Mouse (Mus musculus) kidney, adult 2 months (tissue): Measurements from ENCODE around the gene Pak1. TPM values are rescaled to one million over a fixed set of nuclear protein-coding genes. Genes with fewer than 3 reads are reported as not detected.

ENCODE experiments used
- DNase-seq: peaks from one replicate; pipeline ENCODE4 v3.0.0; 2021
- H3K27ac ChIP-seq: fragments of 200-500 bp; 2 replicates; pipeline ENCODE4 v1.5.1; 2012; ENCODE audit warnings: low read depth, low read length, control low read depth, inconsistent platforms; ENCODE audit not compliant: insufficient read depth
- H3K27me3 ChIP-seq: fragments of 200-500 bp; replicated peaks from 2 replicates; pipeline ENCODE4 v1.6.1; 2012; ENCODE audit warnings: mild to moderate bottlenecking, moderate library complexity, low read length, inconsistent platforms; ENCODE audit not compliant: control insufficient read depth, insufficient read depth
- H3K36me3 ChIP-seq: fragments of 200-500 bp; 2 replicates; pipeline ENCODE4 v1.6.1; 2012; ENCODE audit warnings: mild to moderate bottlenecking, moderate library complexity, low read length, inconsistent platforms; ENCODE audit not compliant: control insufficient read depth, insufficient read depth
- H3K4me1 ChIP-seq: fragments of 200-500 bp; 2 replicates; pipeline ENCODE4 v1.6.1; 2011; ENCODE audit warnings: low read length; ENCODE audit not compliant: control insufficient read depth, insufficient read depth
- H3K4me3 ChIP-seq: fragments of 200-500 bp; 2 replicates; pipeline ENCODE4 v1.5.1; 2011; ENCODE audit warnings: mild to moderate bottlenecking, low read depth, low read length, control low read depth; ENCODE audit not compliant: insufficient read depth
- CTCF ChIP-seq: fragments of 200-500 bp; conservative IDR thresholded peaks from 2 replicates; pipeline ENCODE4 v1.5.1; 2011; ENCODE audit warnings: low read depth, mild to moderate bottlenecking, control low read depth, low read length, moderate library complexity, mixed read lengths; ENCODE audit not compliant: insufficient read depth, insufficient read length
- POLR2A ChIP-seq: fragments of 200-500 bp; IDR thresholded peaks from one replicate; pipeline ENCODE4 v1.6.1; 2011; ENCODE audit warnings: low read depth, low read length, control low read depth
- WGBS: fragments of 180-500 bp; shearing (Covaris S2); methylation state at CpG from one replicate; pipeline ENCODE4 v1.1.7; 2018; 5-methylcytosine and 5-hydroxymethylcytosine counted together
- polyA plus RNA-seq: library from polyadenylated mRNA; depleted of rRNA; stranded (reverse); fragments of >200 nt; gene quantifications from 2 replicates; pipeline ENCODE4 v1.2.3, GENCODE M21; 2012

Pak1 gene
- polyA plus RNA-seq, 1 experiment: 30.3 TPM

DNA sequence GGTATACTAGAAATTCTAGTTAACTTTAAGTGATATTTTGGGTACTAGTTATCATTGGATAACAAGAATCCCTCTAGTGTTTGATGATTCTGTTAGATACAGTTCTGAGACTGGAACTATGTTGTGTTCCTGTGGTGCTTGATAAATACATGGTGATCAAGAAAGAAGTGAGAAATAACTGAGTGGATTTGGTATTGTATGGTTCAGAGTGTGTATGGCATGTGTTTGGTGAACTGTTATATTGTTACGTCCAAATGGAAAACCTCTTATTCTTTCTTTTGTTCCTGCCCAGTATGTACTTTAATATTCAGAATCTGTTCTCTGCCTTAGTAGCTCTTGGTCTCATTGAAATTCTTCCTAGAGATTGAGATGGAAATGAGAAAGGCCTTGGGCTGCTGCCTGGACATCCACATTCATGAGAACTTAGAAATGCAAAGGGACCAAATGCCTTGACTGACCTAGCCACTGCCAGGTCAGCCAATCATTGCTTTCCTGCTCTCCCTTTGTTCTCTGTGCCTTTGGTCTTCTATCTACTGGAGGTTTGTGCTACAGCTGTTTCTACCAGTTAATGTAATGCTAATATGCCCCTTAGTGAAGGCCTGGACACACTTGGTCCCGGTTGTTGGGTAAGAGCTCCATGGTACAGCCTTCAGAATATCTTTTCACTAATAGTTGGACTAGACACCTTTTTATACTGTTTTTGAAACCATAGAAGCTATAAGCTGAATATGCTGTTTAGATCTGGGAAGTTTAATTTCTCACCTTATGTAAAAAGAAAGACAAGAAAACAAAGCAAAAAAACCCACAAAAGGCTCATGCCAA is 16.1 kb downstream of the Pak1 start:
- Histone ChIP-seq H3K27ac (no peak overlapping the region), H3K27me3 (no peaks in the 10 kb centered on the region), H3K36me3 (no peaks in the 10 kb centered on the region), H3K4me3 (no peak overlapping the region), H3K4me1 (peaks cover 2% of the 10 kb centered on the region; the same call in 1 of the 2 replicates)
- no peak for DNase-seq
- no peak for TF ChIP-seq POLR2A
- TF ChIP-seq CTCF: no peak
- 77% methylated on average over 2 of the region's 2 CpGs for WGBS

DNA sequence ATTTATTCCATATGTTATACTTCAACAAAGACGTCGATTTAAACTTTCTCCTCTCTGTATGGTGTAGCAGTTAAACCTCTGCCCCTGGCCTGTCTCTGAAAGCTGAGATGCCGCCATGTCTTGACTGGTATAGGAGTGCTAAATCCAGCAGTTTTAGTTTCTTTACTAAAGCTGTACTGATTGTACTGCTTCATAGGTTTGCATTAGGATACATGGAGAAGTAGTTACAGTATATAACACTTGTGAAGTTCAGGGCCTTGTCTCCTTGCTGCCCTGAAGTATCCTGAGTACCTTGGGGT is 16.7 kb downstream of the Pak1 start:
- H3K36me3 ChIP-seq: no peaks in the 10 kb centered on the region
- 85% methylated on average over 3 of the region's 3 CpGs for WGBS
- no peaks in the 10 kb centered on the region; the same call in 1 of the 2 replicates for H3K4me1 ChIP-seq
- no peaks in the 10 kb centered on the region for H3K27me3 ChIP-seq
- H3K27ac ChIP-seq: no peak overlapping the region
- H3K4me3 ChIP-seq: no peak overlapping the region
- no peak for TF ChIP-seq POLR2A
- no peak for TF ChIP-seq CTCF
- no peak for DNase-seq

DNA sequence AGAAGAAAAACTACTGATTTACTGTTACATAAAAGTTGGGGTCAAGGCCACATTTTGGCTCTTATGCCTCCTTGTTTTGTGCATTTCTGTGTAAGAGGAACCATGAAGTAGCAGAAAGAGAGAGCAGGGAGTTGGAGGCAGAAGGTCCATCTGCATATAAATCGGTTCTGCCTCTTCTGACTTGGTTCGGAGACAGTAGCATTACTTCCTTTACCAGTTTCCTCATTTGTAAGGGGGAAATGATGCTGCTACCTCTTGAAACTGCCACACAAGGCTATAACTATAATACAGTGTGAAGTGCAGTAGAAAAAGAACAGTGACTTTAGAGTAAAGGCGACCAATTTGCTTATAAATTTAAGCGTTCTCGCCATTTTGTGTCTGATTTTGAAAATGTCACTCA is 21.0 kb downstream of the Pak1 start:
- no peak for DNase-seq
- H3K27me3 ChIP-seq: no peaks in the 10 kb centered on the region
- TF ChIP-seq POLR2A (no peak), CTCF (no peak)
- H3K36me3 ChIP-seq: no peaks in the 10 kb centered on the region
- no peak overlapping the region for H3K4me3 ChIP-seq
- H3K4me1 ChIP-seq: no peaks in the 10 kb centered on the region; the same call in 1 of the 2 replicates
- WGBS: 84% methylated on average over 5 of the region's 5 CpGs
- no peak overlapping the region for H3K27ac ChIP-seq

DNA sequence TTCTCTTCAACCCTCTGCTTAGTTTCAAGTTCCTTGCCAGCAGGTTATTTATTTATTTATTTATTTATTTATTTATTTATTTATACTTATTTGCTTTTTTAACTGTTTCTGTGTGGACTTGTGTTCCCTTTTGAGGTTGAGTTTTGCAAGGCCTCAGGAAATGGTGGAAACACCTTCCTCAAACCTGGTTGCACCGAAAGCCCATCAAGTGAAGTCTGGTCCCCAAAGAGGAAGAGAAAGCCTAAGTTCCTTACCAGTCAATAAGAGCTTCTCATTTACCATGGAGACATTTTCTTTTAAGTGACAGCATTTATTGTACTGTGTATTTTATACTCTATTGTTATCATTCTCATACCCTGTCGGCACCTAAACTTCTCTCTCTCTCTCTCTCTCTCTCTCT is 33.5 kb downstream of the Pak1 start:
- H3K4me1 ChIP-seq: peaks cover 3% of the 10 kb centered on the region; the same call in 1 of the 2 replicates
- H3K27me3 ChIP-seq: no peaks in the 10 kb centered on the region
- TF ChIP-seq CTCF (no peak), POLR2A (no peak)
- H3K36me3 ChIP-seq: no peaks in the 10 kb centered on the region
- 93% methylated on average over 2 of the region's 2 CpGs for WGBS
- H3K4me3 ChIP-seq: no peak overlapping the region
- no peak overlapping the region for H3K27ac ChIP-seq
- DNase-seq: no peak

DNA sequence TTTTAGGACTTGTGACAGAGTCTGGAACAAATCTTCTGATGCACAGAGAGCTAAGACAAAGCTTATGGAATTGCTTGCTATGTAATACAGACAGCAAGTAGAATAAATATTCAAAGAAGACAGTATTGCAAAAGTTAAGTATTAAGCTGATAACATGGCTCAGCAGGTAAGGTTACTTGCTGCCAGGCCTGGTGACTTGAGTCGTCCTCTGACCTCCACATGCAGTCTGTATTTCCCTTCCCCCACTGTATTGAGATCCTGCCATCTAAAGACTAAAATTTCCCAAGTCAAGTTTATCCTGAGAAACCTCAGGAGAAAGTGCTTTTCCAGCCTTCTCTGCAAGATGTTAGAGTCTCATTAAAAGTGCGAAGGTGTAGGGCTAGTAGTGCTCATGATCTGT is 40.8 kb downstream of the Pak1 start:
- DNase-seq: peak; percentile 62
- Histone ChIP-seq H3K27me3 (no peaks in the 10 kb centered on the region), H3K4me1 (peaks cover 11% of the 10 kb centered on the region; the same call in 1 of the 2 replicates), H3K4me3 (no peak overlapping the region), H3K36me3 (no peaks in the 10 kb centered on the region), H3K27ac (peak overlapping the region; percentile 35)
- WGBS: 69% methylated on average over 2 of the region's 2 CpGs
- TF ChIP-seq POLR2A: no peak
- no peak for TF ChIP-seq CTCF

DNA sequence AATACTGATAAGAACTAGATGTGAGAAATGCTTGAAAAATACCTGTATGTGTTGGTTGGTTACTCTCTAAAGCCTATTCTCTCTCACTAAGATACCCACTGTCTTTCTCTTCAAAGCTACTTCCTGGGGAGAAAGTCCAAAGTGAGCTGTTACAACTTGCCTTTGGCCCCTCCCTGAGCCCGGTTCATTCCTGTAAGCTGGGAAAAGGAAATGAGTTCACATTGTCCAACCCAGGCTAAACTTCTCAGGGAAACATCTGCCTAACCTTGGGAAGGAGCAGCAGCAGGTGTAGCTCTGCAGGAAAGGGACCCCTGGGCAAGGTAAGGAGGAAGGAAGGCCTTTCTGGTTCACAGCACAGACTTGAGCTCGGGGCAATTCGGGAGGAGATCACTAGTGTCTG is 42.4 kb downstream of the Pak1 start:
- TF ChIP-seq CTCF (no peak), POLR2A (no peak)
- H3K27me3 ChIP-seq: no peaks in the 10 kb centered on the region
- no peaks in the 10 kb centered on the region for H3K36me3 ChIP-seq
- peak overlapping the region; percentile 52 for H3K4me3 ChIP-seq
- peak; percentile 78 for DNase-seq
- H3K27ac ChIP-seq: peak overlapping the region; percentile 85
- H3K4me1 ChIP-seq: peaks cover 11% of the 10 kb centered on the region; the same call in 1 of the 2 replicates
- 30% methylated on average over 3 of the region's 3 CpGs for WGBS

DNA sequence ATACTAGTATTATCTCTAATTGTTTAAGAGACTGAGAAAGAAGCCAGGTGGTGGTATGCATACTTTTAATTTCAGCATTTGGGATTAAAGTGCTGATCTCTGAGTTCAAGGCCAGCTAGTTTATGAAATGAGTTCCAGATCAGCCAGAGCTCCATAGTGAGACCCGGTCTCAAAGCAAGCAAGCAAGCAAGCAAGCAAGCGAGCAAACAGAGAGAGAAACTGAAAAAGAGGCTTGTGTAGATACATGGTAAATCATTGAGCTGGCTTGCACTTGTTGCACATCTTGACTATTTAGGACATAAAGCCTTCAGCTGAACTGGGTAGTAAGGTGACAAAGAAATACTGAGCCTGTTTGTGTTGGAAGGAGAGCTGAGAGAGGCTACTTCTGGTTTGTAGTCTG is 44.6 kb downstream of the Pak1 start:
- no peak overlapping the region for H3K4me3 ChIP-seq
- no peak overlapping the region for H3K27ac ChIP-seq
- no peaks in the 10 kb centered on the region for H3K27me3 ChIP-seq
- 60% methylated on average over 2 of the region's 2 CpGs for WGBS
- TF ChIP-seq CTCF (no peak), POLR2A (no peak)
- peaks cover 13% of the 10 kb centered on the region; the same call in 1 of the 2 replicates for H3K4me1 ChIP-seq
- DNase-seq: no peak
- no peaks in the 10 kb centered on the region for H3K36me3 ChIP-seq

DNA sequence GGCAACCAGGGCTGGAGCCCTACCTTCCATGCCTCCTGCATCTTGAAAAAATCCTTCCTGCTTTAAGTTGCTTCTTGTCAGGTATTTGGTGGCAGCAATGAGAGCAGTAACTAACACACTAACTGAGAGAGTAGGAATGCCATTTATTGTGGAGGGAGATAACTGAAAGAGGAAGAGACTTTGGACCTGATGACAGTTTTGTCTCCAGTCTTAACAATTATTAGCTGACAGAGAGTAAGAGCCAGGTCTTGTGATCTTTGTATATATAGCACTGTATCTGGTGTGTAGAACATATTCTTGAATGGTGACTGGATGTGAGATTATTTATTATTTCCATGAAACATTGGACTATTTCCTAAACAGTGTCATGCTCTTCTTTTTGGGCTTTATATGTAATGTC is 50.2 kb downstream of the Pak1 start:
- Histone ChIP-seq H3K4me1 (peaks cover 6% of the 10 kb centered on the region; the same call in 1 of the 2 replicates), H3K4me3 (no peak overlapping the region), H3K27ac (no peak overlapping the region), H3K36me3 (no peaks in the 10 kb centered on the region), H3K27me3 (no peaks in the 10 kb centered on the region)
- TF ChIP-seq CTCF (no peak), POLR2A (no peak)
- peak; percentile 44 for DNase-seq
